8 mouse cellular contexts compared by ENCODE assay signal in the genomic region with DNA sequence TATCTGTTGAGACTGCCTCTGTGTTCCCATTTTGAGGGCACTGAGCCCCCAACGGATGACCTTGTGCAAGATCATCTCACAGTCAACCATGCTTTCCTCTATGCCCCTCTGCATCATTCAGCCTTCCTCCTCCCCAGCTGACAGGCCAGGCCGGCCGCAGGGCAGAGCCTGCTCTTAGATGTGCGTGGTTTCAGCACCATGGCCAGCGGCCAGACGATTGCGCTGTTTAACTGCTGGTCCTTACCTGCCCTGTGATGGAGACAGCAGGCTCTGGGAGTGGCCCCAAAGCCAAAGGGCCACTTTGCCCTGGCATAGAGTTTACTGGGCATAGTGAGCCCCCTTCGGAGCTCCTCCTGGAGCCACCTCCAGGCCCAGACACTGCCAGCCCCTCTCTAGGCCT. TPM values are rescaled to one million over a fixed set of nuclear protein-coding genes. Genes with fewer than 3 reads are reported as not detected.
DNase-seq lines count a peak whose midpoint lies in the region; ATAC-seq and TF ChIP-seq lines count a peak whose summit lies in the region.

No protein-coding gene starts in this region.

- no peak overlapping the region for H3K9ac ChIP-seq in midbrain, embryonic 15.5 days
- H3K9ac ChIP-seq in lung, embryonic 14.5 days = no peak overlapping the region

- H3K27me3 ChIP-seq in midbrain, embryonic 10.5 days (ENCODE audit: low read depth, poor library complexity, severe bottlenecking) = no peaks in the 10 kb centered on the region
- no peaks in the 10 kb centered on the region for H3K27me3 ChIP-seq in midbrain, embryonic 15.5 days (replicated peaks)
- H3K27me3 ChIP-seq in lung, embryonic 14.5 days (ENCODE audit: insufficient read depth, low read length) = peaks cover 7% of the 10 kb centered on the region; the same call in 1 of the 2 replicates

- peaks cover 20% of the 10 kb centered on the region for H3K4me1 ChIP-seq in midbrain, embryonic 10.5 days
- H3K4me1 ChIP-seq in midbrain, embryonic 15.5 days = no peaks in the 10 kb centered on the region
- H3K4me1 ChIP-seq in lung, embryonic 14.5 days (ENCODE audit: insufficient read depth) = no peaks in the 10 kb centered on the region

- H3K9me3 ChIP-seq in midbrain, embryonic 10.5 days (replicated peaks) = no peaks in the 10 kb centered on the region
- no peaks in the 10 kb centered on the region for H3K9me3 ChIP-seq in midbrain, embryonic 15.5 days
- H3K9me3 ChIP-seq in lung, embryonic 14.5 days (ENCODE audit: low read depth, low read length) = no peaks in the 10 kb centered on the region

- no peaks in the 10 kb centered on the region for H3K36me3 ChIP-seq in midbrain, embryonic 10.5 days
- H3K36me3 ChIP-seq in midbrain, embryonic 15.5 days (replicated peaks) = no peaks in the 10 kb centered on the region
- no peaks in the 10 kb centered on the region for H3K36me3 ChIP-seq in lung, embryonic 14.5 days (ENCODE audit: insufficient read depth)

- WGBS in midbrain, embryonic 10.5 days = 9% methylated on average over 8 of the region's 8 CpGs
- WGBS in midbrain, embryonic 15.5 days = 15% methylated on average over 8 of the region's 8 CpGs
- WGBS in lung, embryonic 14.5 days = 9% methylated on average over 8 of the region's 8 CpGs

- no peak for ATAC-seq in midbrain, embryonic 15.5 days (replicated peaks)
- ATAC-seq in lung, embryonic 14.5 days (ENCODE audit: insufficient read depth) = no peak

- intact Hi-C loops in heart, postnatal 10 days (cut with DNase I) = no loop called here

- peak; percentile 64 for DNase-seq in midbrain, embryonic 10.5 days (ENCODE audit: low spot score)
- DNase-seq in adrenal gland, postnatal 25 days = peak; percentile 78
- DNase-seq in heart, postnatal 10 days = peak; percentile 72 to 81
- DNase-seq in lung, embryonic 14.5 days = peak; percentile 91
- DNase-seq in thymus, postnatal 36 days = peak; percentile 37 to 38
- no peak for DNase-seq in right cerebral cortex, postnatal 10 days (ENCODE audit: low spot score in 2 of 2)
- DNase-seq in right cerebral cortex, postnatal 25 days = no peak

- no peak overlapping the region for H3K27ac ChIP-seq in midbrain, embryonic 10.5 days (replicated peaks)
- no peak overlapping the region for H3K27ac ChIP-seq in midbrain, embryonic 15.5 days
- H3K27ac ChIP-seq in lung, embryonic 14.5 days (ENCODE audit: low read depth) = no peak overlapping the region

- TF ChIP-seq CTCF in lung, embryonic 14.5 days (IDR thresholded peaks at IDR 0.05; ENCODE audit: low read depth) = no peak

- H3K4me3 ChIP-seq in midbrain, embryonic 10.5 days = no peak overlapping the region
- no peak overlapping the region for H3K4me3 ChIP-seq in midbrain, embryonic 15.5 days
- no peak overlapping the region for H3K4me3 ChIP-seq in lung, embryonic 14.5 days (ENCODE audit: low read depth, low read length)

- no peak overlapping the region for H3K4me2 ChIP-seq in midbrain, embryonic 15.5 days
- no peak overlapping the region for H3K4me2 ChIP-seq in lung, embryonic 14.5 days

RNA-seq across cellular contexts. Expression of gene Dlgap4, which starts 39.3 kb away (rescaled TPM):
- 128 and 146 TPM in 2 replicates for polyA plus RNA-seq in midbrain, embryonic 10.5 days (2016; fragmentation: Nextera tagmentation; extraction: Ambion mirVana)
- polyA plus RNA-seq in midbrain, embryonic 15.5 days (2015; fragmentation: Nextera tagmentation; extraction: Ambion mirVana) = 272 and 277 TPM in 2 replicates
- total RNA-seq in adrenal gland, postnatal 25 days (2021) = 50.6 and 63.0 TPM in 2 replicates
- total RNA-seq in heart, postnatal 10 days (2021) = 10 to 100 TPM; 45.2 to 46.7 TPM
- 73.7 and 78.7 TPM in 2 replicates for polyA plus RNA-seq in lung, embryonic 14.5 days (2014; fragmentation: Nextera tagmentation; extraction: Ambion mirVana)

Comparison
In these comparisons a context has a peak if more than half of its experiments do, and no peak if none do; other contexts are left out.
1. DNase-seq: peak in midbrain, embryonic 10.5 days (single experiment), adrenal gland, postnatal 25 days (single experiment), heart, postnatal 10 days (2 of 2), lung, embryonic 14.5 days (single experiment) and thymus, postnatal 36 days (2 of 2); none in right cerebral cortex, postnatal 10 days (0 of 2) and right cerebral cortex, postnatal 25 days (single experiment).